Mouse (Mus musculus) neural tube, embryonic 11.5 days (tissue): ENCODE measurements around the gene Plet1. TPM values are rescaled to one million over a fixed set of nuclear protein-coding genes. Genes with fewer than 3 reads are reported as not detected.

ENCODE experiments used
- ATAC-seq: fragments of 200-750 bp; cut with Nextera tagmentation; 2 replicates; pipeline ENCODE4 v1.8.0; 2017; ENCODE audit warnings: moderate number of reproducible peaks, mild to moderate bottlenecking, moderate TSS enrichment, moderate library complexity; ENCODE audit not compliant: insufficient read depth, low FRiP score, low TSS enrichment
- DNase-seq: peaks from one replicate; pipeline ENCODE4 v3.0.0-alpha.2; 2015; ENCODE audit warnings: low spot score
- H3K27ac ChIP-seq: fragments of 300-500 bp; sonication (generic); 2 replicates; pipeline ENCODE4 v1.5.1; 2014; ENCODE audit warnings: low read depth, mild to moderate bottlenecking, low read length
- H3K27me3 ChIP-seq: fragments of 300-500 bp; sonication (generic); 2 replicates; pipeline ENCODE4 v1.6.1; 2014; ENCODE audit warnings: mild to moderate bottlenecking, low read length, mixed read lengths; ENCODE audit not compliant: control insufficient read depth, insufficient read depth
- H3K36me3 ChIP-seq: fragments of 300-500 bp; sonication (generic); 2 replicates; pipeline ENCODE4 v1.6.1; 2014; ENCODE audit warnings: mild to moderate bottlenecking, low read length, moderate library complexity, mixed read lengths; ENCODE audit not compliant: control insufficient read depth, insufficient read depth
- H3K4me1 ChIP-seq: fragments of 300-500 bp; sonication (generic); 2 replicates; pipeline ENCODE4 v1.6.1; 2014; ENCODE audit warnings: low read length, mixed read lengths; ENCODE audit not compliant: control insufficient read depth, insufficient read depth
- H3K4me2 ChIP-seq: fragments of 300-500 bp; sonication (generic); 2 replicates; pipeline ENCODE4 v1.6.1; 2014; ENCODE audit warnings: low read depth, mild to moderate bottlenecking, moderate library complexity
- H3K4me3 ChIP-seq: fragments of 300-500 bp; sonication (generic); 2 replicates; pipeline ENCODE4 v1.5.1; 2014; ENCODE audit warnings: low read depth, low read length
- H3K9ac ChIP-seq: fragments of 300-500 bp; sonication (generic); 2 replicates; pipeline ENCODE4 v1.6.1; 2014; ENCODE audit warnings: mild to moderate bottlenecking, low read length
- H3K9me3 ChIP-seq: fragments of 300-500 bp; sonication (generic); 2 replicates; pipeline ENCODE4 v1.6.1; 2016; ENCODE audit warnings: low read length; ENCODE audit not compliant: control insufficient read depth
- WGBS: fragments of 180-500 bp; shearing (Covaris S2); extraction: QIAGEN DNeasy Blood & Tissue Kit; methylation state at CpG from one replicate; pipeline ENCODE4 v1.1.7; 2014; 5-methylcytosine and 5-hydroxymethylcytosine counted together
- polyA plus RNA-seq: library from polyadenylated mRNA; unstranded; fragments of >200 nt; fragmentation: Nextera tagmentation; extraction: Ambion mirVana; gene quantifications from 2 replicates; pipeline ENCODE4 v1.2.1, GENCODE M21; 2014

Gene Plet1
- polyA plus RNA-seq, 1 experiment from 2014 or later, result 0.49 TPM

DNA sequence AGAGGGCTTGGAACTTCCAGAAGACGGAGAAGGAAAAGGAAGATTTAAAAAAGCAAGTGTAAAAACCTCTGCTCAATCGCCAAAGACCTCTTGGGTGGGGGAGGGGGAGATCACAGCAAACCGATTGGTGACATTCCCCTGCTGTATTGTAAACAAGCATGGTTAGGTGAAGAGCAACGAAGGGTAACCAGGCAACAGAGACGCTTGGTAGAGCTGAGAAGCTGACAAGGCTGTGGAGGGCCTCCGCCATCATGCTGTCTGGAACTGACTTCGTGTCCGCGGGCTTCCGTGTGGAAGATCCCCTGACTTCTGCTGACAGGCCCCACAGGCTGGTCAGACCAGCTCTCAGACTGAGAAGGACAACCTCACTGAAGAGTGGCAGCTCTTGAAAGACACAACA, 8.8 kb upstream of the Plet1 start:
- DNase-seq (peak; percentile 20), ATAC-seq (no peak)
- Histone ChIP-seq H3K4me2 (peak overlapping the region; percentile 15; the same call in 1 of the 2 replicates), H3K27me3 (no peaks in the 10 kb centered on the region), H3K4me3 (no peak overlapping the region), H3K27ac (no peak overlapping the region), H3K9me3 (no peaks in the 10 kb centered on the region), H3K4me1 (no peaks in the 10 kb centered on the region), H3K9ac (no peak overlapping the region), H3K36me3 (no peaks in the 10 kb centered on the region)
- WGBS, result 9% methylated on average over 10 of the region's 10 CpGs

DNA sequence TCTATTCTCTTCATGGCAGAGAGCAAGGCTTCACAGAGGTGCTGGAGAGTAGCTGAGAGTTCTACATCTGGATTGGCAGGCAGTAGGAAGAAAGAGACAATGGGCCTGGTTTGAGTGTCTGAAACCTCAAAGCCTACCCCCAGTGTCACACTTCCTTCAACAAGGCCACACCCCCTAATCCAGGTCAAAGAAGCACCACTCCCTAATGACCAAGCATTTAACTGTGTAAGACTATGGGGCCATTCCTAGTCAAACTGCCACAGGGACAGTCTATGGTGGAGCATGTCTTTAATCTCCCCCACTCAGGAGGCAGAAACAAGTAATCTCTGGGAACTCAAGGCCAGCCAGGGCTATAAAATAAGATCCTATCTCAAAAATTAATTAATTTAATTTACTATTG, 3.5 kb upstream of the Plet1 start:
- Histone ChIP-seq H3K9ac (no peak overlapping the region), H3K27me3 (no peaks in the 10 kb centered on the region), H3K4me1 (no peaks in the 10 kb centered on the region), H3K4me2 (no peak overlapping the region), H3K36me3 (no peaks in the 10 kb centered on the region), H3K27ac (no peak overlapping the region), H3K9me3 (no peaks in the 10 kb centered on the region), H3K4me3 (no peak overlapping the region)
- no peak for DNase-seq
- ATAC-seq, result no peak

GRCm38 (mm10) chr9:50491531-50492045, 2.7 kb upstream of the Plet1 start:
- Histone ChIP-seq H3K36me3 (no peaks in the 10 kb centered on the region), H3K27me3 (no peaks in the 10 kb centered on the region), H3K9ac (no peak overlapping the region), H3K4me1 (no peaks in the 10 kb centered on the region), H3K9me3 (no peaks in the 10 kb centered on the region), H3K27ac (no peak overlapping the region), H3K4me2 (no peak overlapping the region), H3K4me3 (no peak overlapping the region)
- 78% methylated on average over 2 of the region's 2 CpGs for WGBS
- DNase-seq, result no peak
- no peak for ATAC-seq

- no peaks in the 10 kb centered on the region for H3K4me1 ChIP-seq
- DNase-seq (no peak), ATAC-seq (no peak)
- WGBS, result 76% methylated on average over 2 of the region's 2 CpGs
- H3K36me3 ChIP-seq, result no peaks in the 10 kb centered on the region
- H3K27me3 ChIP-seq, result no peaks in the 10 kb centered on the region
- H3K4me3 ChIP-seq, result no peak overlapping the region
- H3K9ac ChIP-seq, result no peak overlapping the region
- no peak overlapping the region for H3K4me2 ChIP-seq
- H3K9me3 ChIP-seq, result no peaks in the 10 kb centered on the region
- no peak overlapping the region for H3K27ac ChIP-seq
Measured at GRCm38 (mm10) chr9:50493777-50494176, 548 bp upstream of the Plet1 start.

DNA sequence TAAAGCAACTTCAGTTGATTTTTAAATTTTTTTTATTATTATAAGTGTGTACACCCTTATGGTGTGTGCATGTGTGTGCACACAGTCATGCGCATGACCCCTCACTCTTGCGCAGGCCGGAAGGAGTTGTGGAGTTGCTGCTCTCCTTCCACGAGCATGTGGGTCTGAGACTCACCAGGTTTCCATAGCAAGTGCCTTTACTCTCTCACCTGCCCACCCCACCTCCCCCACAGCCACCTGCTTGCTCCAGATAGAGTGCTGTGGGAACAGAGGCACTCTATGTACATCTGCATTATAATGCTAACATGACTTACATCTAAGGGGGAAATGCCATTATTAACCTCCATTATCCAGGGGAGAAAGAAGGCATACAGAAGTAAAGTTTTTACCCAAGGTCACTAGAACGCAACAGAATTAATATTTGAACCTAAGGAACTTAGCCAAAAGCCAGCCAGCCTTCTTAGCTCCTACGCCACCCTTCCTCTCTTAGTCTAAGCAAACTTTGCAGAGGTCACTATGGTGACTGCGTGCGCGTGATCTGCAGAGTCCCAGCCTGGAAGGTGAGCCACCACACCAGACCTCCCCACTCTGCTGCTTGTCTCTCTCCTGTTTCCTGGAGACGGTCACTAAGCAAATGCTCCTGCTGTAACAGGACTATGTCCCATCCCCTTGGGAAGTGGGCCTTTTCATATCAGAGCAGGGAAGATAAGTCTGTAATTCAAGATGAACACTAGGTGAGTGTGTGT, 1.3 kb downstream of the Plet1 start:
- no peak for DNase-seq
- Histone ChIP-seq H3K27me3 (no peaks in the 10 kb centered on the region), H3K36me3 (no peaks in the 10 kb centered on the region), H3K4me3 (no peak overlapping the region), H3K9me3 (no peaks in the 10 kb centered on the region), H3K4me2 (no peak overlapping the region), H3K9ac (no peak overlapping the region), H3K27ac (no peak overlapping the region), H3K4me1 (no peaks in the 10 kb centered on the region)
- no peak for ATAC-seq
- WGBS, result 84% methylated on average over 10 of the region's 10 CpGs

DNA sequence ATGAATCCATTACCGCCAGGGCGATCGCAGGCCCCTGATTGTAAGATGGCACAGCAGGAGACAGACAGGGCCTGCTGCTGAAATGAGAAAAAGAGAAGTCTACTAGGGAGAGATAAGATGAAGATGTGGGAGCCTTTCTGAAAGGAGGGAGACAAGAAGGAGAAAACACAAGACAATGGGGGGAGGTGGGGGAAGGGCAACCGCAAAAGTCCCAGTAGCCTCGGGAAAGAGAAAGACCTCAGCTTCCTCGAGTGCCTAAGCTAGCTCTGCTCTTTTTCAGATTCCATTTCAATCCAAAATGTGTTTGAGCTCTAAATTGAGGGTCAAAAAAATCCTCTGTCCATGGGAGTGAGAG, 1.8 kb downstream of the Plet1 start:
- WGBS, result 40% methylated on average over 6 of the region's 6 CpGs
- no peak overlapping the region for H3K4me2 ChIP-seq
- no peak overlapping the region for H3K9ac ChIP-seq
- ATAC-seq (no peak), DNase-seq (no peak)
- no peak overlapping the region for H3K4me3 ChIP-seq
- H3K27ac ChIP-seq, result no peak overlapping the region
- H3K27me3 ChIP-seq, result no peaks in the 10 kb centered on the region
- no peaks in the 10 kb centered on the region for H3K36me3 ChIP-seq
- no peaks in the 10 kb centered on the region for H3K4me1 ChIP-seq
- H3K9me3 ChIP-seq, result no peaks in the 10 kb centered on the region

DNA sequence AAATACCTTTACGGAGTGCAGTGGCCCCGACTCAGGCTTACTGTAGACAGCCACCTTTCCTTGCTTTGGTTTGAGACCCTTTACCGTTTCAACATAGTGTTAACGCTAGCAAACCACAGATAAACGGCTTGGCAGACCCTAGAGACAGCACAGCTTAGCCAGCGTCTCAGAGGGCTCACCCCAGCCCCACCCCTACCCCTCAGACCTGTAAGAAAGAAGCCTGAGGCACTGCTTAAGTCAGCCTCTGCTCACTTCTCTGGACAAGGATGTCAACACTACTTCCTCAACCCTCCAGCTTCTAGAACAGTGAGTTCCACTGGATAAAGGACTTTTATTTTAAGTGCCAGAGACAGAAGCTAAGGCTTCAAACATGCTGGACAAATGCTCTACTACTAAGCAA, 2.2 kb downstream of the Plet1 start:
- Histone ChIP-seq H3K9me3 (no peaks in the 10 kb centered on the region), H3K9ac (no peak overlapping the region), H3K36me3 (no peaks in the 10 kb centered on the region), H3K4me2 (no peak overlapping the region), H3K4me1 (no peaks in the 10 kb centered on the region), H3K4me3 (no peak overlapping the region), H3K27ac (no peak overlapping the region), H3K27me3 (no peaks in the 10 kb centered on the region)
- DNase-seq (no peak), ATAC-seq (no peak)
- 25% methylated on average over 6 of the region's 6 CpGs for WGBS

DNA sequence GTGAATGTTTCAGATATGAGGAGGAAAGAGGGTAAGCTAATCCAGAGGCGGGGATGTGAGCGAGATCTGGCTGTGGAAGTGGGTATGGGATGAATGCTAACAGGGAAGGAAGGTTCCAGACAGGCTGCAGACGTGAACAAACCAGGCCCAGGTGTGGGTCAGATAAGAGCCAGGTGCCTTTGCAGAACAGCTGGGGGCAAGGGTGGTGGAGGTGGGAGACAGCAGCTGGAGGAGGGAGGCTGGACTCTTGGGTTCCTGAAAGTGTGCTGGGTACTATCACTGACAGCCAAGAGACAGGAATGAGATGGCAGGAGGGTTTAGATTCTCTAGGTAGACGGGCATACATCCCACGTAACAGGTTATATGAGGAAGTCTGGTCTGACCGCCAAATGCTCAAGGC, 2.8 kb downstream of the Plet1 start:
- H3K36me3 ChIP-seq, result no peaks in the 10 kb centered on the region
- ATAC-seq, result no peak
- WGBS, result 73% methylated on average over 6 of the region's 6 CpGs
- no peaks in the 10 kb centered on the region for H3K9me3 ChIP-seq
- no peaks in the 10 kb centered on the region for H3K4me1 ChIP-seq
- DNase-seq, result no peak
- no peak overlapping the region for H3K4me2 ChIP-seq
- H3K4me3 ChIP-seq, result no peak overlapping the region
- H3K27me3 ChIP-seq, result no peaks in the 10 kb centered on the region
- no peak overlapping the region for H3K9ac ChIP-seq
- H3K27ac ChIP-seq, result no peak overlapping the region

GRCm38 (mm10) chr9:50497536-50497935, 3.2 kb downstream of the Plet1 start:
- no peak for DNase-seq

More at GRCm38 (mm10) chr9:50497536-50497935, 3.2 kb downstream of the Plet1 start:
- Histone ChIP-seq H3K9ac (no peak overlapping the region), H3K36me3 (no peaks in the 10 kb centered on the region), H3K4me3 (no peak overlapping the region), H3K27me3 (no peaks in the 10 kb centered on the region), H3K9me3 (no peaks in the 10 kb centered on the region), H3K4me1 (no peaks in the 10 kb centered on the region), H3K27ac (no peak overlapping the region), H3K4me2 (no peak overlapping the region)
- no peak for ATAC-seq
- WGBS, result 79% methylated on average over 2 of the region's 2 CpGs
